Comparison of ENCODE assay signal across 8 mouse cellular contexts in the genomic region with DNA sequence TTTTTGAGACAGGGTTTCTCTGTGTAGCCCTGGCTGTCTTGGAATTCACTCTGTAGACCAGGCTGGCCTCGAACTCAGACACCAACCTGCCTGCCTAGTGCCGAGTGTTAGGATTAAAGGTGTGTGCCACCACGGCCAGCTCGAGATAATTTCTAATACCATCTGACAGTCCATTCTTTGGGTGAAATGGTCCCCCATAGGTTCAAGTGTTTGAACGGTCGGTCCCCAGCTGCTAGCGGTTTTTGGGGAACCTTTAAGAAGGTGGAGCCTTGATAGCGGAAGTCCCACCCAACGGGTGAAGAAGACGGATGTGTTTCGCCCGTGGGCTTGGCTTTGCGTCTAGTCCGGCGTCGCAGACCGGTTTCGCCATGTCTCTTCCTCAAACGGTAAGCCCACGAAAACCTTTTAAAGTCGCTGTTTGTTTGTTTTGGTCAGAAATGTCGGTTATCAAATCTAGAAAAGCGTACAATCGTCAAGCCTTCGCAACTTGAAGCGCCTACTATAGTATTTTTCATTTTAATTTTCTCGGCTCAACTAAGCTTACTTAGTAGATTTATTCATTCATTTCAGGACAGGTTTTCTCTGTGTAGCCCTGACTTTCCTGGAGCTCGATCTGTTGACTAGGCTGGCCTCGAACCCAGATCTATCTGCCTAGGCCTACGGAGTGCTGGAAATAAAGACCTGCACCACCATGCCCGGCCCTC. TPM values are rescaled to one million over a fixed set of nuclear protein-coding genes. Genes with fewer than 3 reads are reported as not detected.
DNase-seq lines count a peak whose midpoint lies in the region; ATAC-seq lines count a peak whose summit lies in the region.

No protein-coding gene starts in this region.

- peak; percentile 80 for ATAC-seq in forebrain, embryonic 15.5 days (replicated peaks)
- ATAC-seq in neural tube, embryonic 15.5 days (ENCODE audit: low FRiP score): peak; percentile 84

- intact Hi-C loops in heart, postnatal 25 days (cut with DNase I): no loop called here

- peaks cover 7% of the 10 kb centered on the region; the same call in 1 of the 2 replicates for H3K36me3 ChIP-seq in forebrain, embryonic 15.5 days
- H3K36me3 ChIP-seq in neural tube, embryonic 15.5 days: peaks cover 4% of the 10 kb centered on the region; the same call in 1 of the 2 replicates

- WGBS in forebrain, embryonic 15.5 days: 2% methylated on average over 31 of the region's 31 CpGs
- 3% methylated on average over 31 of the region's 31 CpGs for WGBS in neural tube, embryonic 15.5 days

- H3K27me3 ChIP-seq in forebrain, embryonic 15.5 days: no peaks in the 10 kb centered on the region
- no peaks in the 10 kb centered on the region for H3K27me3 ChIP-seq in neural tube, embryonic 15.5 days (replicated peaks)

- peak overlapping the region; percentile 79 for H3K27ac ChIP-seq in forebrain, embryonic 15.5 days (replicated peaks)
- H3K27ac ChIP-seq in neural tube, embryonic 15.5 days (replicated peaks): peak overlapping the region; percentile 82

- peaks cover 26% of the 10 kb centered on the region for H3K4me1 ChIP-seq in forebrain, embryonic 15.5 days
- H3K4me1 ChIP-seq in neural tube, embryonic 15.5 days: peaks cover 30% of the 10 kb centered on the region

- H3K4me2 ChIP-seq in forebrain, embryonic 15.5 days (replicated peaks): peak overlapping the region; percentile 65
- peak overlapping the region; percentile 63 for H3K4me2 ChIP-seq in neural tube, embryonic 15.5 days

- peak overlapping the region; percentile 66 for H3K4me3 ChIP-seq in forebrain, embryonic 15.5 days
- H3K4me3 ChIP-seq in neural tube, embryonic 15.5 days (replicated peaks): peak overlapping the region; percentile 56

- DNase-seq in ES-CJ7 (ENCODE audit: low read depth, low spot score): peak; percentile 85
- DNase-seq in cerebellum, adult 11 months: peak; percentile 69
- DNase-seq in heart, postnatal 25 days (ENCODE audit: low spot score): peak; percentile 63
- DNase-seq in layer of hippocampus, adult 18-20 months (ENCODE audit: low spot score in 2 of 2): peak; percentile 80 to 89
- DNase-seq in lung, adult 18-20 months: peak; percentile 86 to 89
- peak; percentile 72 for DNase-seq in testis, postnatal 10 days (ENCODE audit: low spot score)

- no peaks in the 10 kb centered on the region for H3K9me3 ChIP-seq in forebrain, embryonic 15.5 days
- no peaks in the 10 kb centered on the region for H3K9me3 ChIP-seq in neural tube, embryonic 15.5 days (replicated peaks)

- peak overlapping the region; percentile 59 for H3K9ac ChIP-seq in forebrain, embryonic 15.5 days (replicated peaks)
- H3K9ac ChIP-seq in neural tube, embryonic 15.5 days (replicated peaks): peak overlapping the region; percentile 63

RNA-seq across cellular contexts. Expression of gene Prr3, which starts 14.3 kb away (rescaled TPM):
- polyA plus RNA-seq in forebrain, embryonic 15.5 days (2015; fragmentation: Nextera tagmentation; extraction: Ambion mirVana): 76.8 and 92.2 TPM in 2 replicates
- 1 to 10 TPM; 3.8 to 4.4 TPM for total RNA-seq in heart, postnatal 25 days (2021)
- total RNA-seq in layer of hippocampus, adult 18-20 months (2021): 10 to 100 TPM; 39.8 to 41.6 TPM
- 78.5 and 87.9 TPM in 2 replicates for polyA plus RNA-seq in neural tube, embryonic 15.5 days (2015; fragmentation: Nextera tagmentation; extraction: Ambion mirVana)

RNA-seq across cellular contexts. Expression of gene Gnl1, which starts 14.7 kb away (rescaled TPM):
- polyA plus RNA-seq in forebrain, embryonic 15.5 days (2015; fragmentation: Nextera tagmentation; extraction: Ambion mirVana): 57.0 and 59.2 TPM in 2 replicates
- 10 to 100 TPM; 26.4 to 26.6 TPM for total RNA-seq in heart, postnatal 25 days (2021)
- total RNA-seq in layer of hippocampus, adult 18-20 months (2021): 100 to 1,000 TPM; 147 to 150 TPM
- polyA plus RNA-seq in neural tube, embryonic 15.5 days (2015; fragmentation: Nextera tagmentation; extraction: Ambion mirVana): 67.4 and 73.0 TPM in 2 replicates

RNA-seq across cellular contexts. Expression of gene Abcf1, which starts 24.8 kb away (rescaled TPM):
- polyA plus RNA-seq in forebrain, embryonic 15.5 days (2015; fragmentation: Nextera tagmentation; extraction: Ambion mirVana): 88.3 and 90.3 TPM in 2 replicates
- total RNA-seq in heart, postnatal 25 days (2021): 10 to 100 TPM; 64.2 to 66.6 TPM
- total RNA-seq in layer of hippocampus, adult 18-20 months (2021): 10 to 100 TPM; 65.0 to 73.2 TPM
- 78.4 and 90.3 TPM in 2 replicates for polyA plus RNA-seq in neural tube, embryonic 15.5 days (2015; fragmentation: Nextera tagmentation; extraction: Ambion mirVana)

RNA-seq across cellular contexts. Expression of gene H2-T24, which starts 26.0 kb away (rescaled TPM):
- 5.4 and 5.8 TPM in 2 replicates for polyA plus RNA-seq in forebrain, embryonic 15.5 days (2015; fragmentation: Nextera tagmentation; extraction: Ambion mirVana)
- 1 to 10 TPM; 7.4 to 7.5 TPM for total RNA-seq in heart, postnatal 25 days (2021)
- total RNA-seq in layer of hippocampus, adult 18-20 months (2021): 1 to 10 TPM; 1.1 to 1.2 TPM
- 8.6 and 10.0 TPM in 2 replicates for polyA plus RNA-seq in neural tube, embryonic 15.5 days (2015; fragmentation: Nextera tagmentation; extraction: Ambion mirVana)

RNA-seq across cellular contexts. Expression of gene H2-T23, which starts 38.3 kb away (rescaled TPM):
- polyA plus RNA-seq in forebrain, embryonic 15.5 days (2015; fragmentation: Nextera tagmentation; extraction: Ambion mirVana): 6.9 and 7.0 TPM in 2 replicates
- total RNA-seq in heart, postnatal 25 days (2021): 10 to 100 TPM; 20.2 to 25.6 TPM
- total RNA-seq in layer of hippocampus, adult 18-20 months (2021): 1 to 10 TPM; 5.4 to 5.9 TPM
- polyA plus RNA-seq in neural tube, embryonic 15.5 days (2015; fragmentation: Nextera tagmentation; extraction: Ambion mirVana): 5.3 and 13.9 TPM in 2 replicates

Comparison
In these comparisons a context has a peak if more than half of its experiments do, and no peak if none do; other contexts are left out.
1. Peak in every context shown above with its lines: DNase-seq, ATAC-seq, H3K4me3 ChIP-seq and H3K27ac ChIP-seq.
2. RNA of gene Prr3, which starts 14.3 kb away (total RNA-seq): 39.8 to 41.6 TPM in layer of hippocampus, adult 18-20 months; 3.8 to 4.4 TPM in heart, postnatal 25 days; every median in the first group is over 4 times any median in the second.
3. RNA of gene Gnl1, which starts 14.7 kb away (total RNA-seq): 147 to 150 TPM in layer of hippocampus, adult 18-20 months; 26.4 to 26.6 TPM in heart, postnatal 25 days; every median in the first group is over 4 times any median in the second.